Mouse (Mus musculus) embryonic facial prominence, embryonic 14.5 days (tissue): ENCODE results near the gene Rtn4r. TPM values are rescaled to one million over a fixed set of nuclear protein-coding genes. Genes with fewer than 3 reads are reported as not detected.
A peak's percentile ranks its signal among the peaks of the same experiment; 100 is the strongest.

Experiments used
- ATAC-seq: fragments of 200-750 bp; cut with Nextera tagmentation; 2 replicates; pipeline ENCODE4 v1.8.0; 2017; ENCODE audit warnings: low read depth, moderate number of reproducible peaks, moderate TSS enrichment
- DNase-seq: peaks from one replicate; pipeline ENCODE4 v3.0.0-alpha.2; 2015; ENCODE audit warnings: low spot score
- H3K27ac ChIP-seq: fragments of 300-500 bp; sonication (generic); replicated peaks from 2 replicates; pipeline ENCODE4 v1.5.1; 2014; ENCODE audit warnings: low read depth, mild to moderate bottlenecking, low read length, moderate library complexity
- H3K27me3 ChIP-seq: fragments of 300-500 bp; sonication (generic); replicated peaks from 2 replicates; pipeline ENCODE4 v1.6.1; 2014; ENCODE audit warnings: low read length; ENCODE audit not compliant: control insufficient read depth, insufficient read depth
- H3K36me3 ChIP-seq: fragments of 300-500 bp; sonication (generic); 2 replicates; pipeline ENCODE4 v1.6.1; 2014; ENCODE audit warnings: low read length, mixed read lengths; ENCODE audit not compliant: control insufficient read depth, insufficient read depth
- H3K4me1 ChIP-seq: fragments of 300-500 bp; sonication (generic); 2 replicates; pipeline ENCODE4 v1.6.1; 2014; ENCODE audit warnings: antibody characterized with exemption, low read length; ENCODE audit not compliant: control insufficient read depth, insufficient read depth
- H3K4me2 ChIP-seq: fragments of 300-500 bp; sonication (generic); 2 replicates; pipeline ENCODE4 v1.6.1; 2014; ENCODE audit warnings: low read depth, mild to moderate bottlenecking, low read length, moderate library complexity, mixed read lengths
- H3K4me3 ChIP-seq: fragments of 300-500 bp; sonication (generic); 2 replicates; pipeline ENCODE4 v1.5.1; 2014; ENCODE audit warnings: low read depth, mild to moderate bottlenecking, low read length
- H3K9ac ChIP-seq: fragments of 300-500 bp; sonication (generic); 2 replicates; pipeline ENCODE4 v1.6.1; 2014; ENCODE audit warnings: low read depth, mild to moderate bottlenecking, low read length, moderate library complexity, mixed read lengths
- H3K9me3 ChIP-seq: fragments of 300-500 bp; sonication (generic); 2 replicates; pipeline ENCODE4 v1.6.1; 2016; ENCODE audit warnings: low read length; ENCODE audit not compliant: control insufficient read depth
- WGBS: fragments of 180-500 bp; shearing (Covaris S2); extraction: QIAGEN DNeasy Blood & Tissue Kit; methylation state at CpG from one replicate; pipeline ENCODE4 v1.1.7; 2014; 5-methylcytosine and 5-hydroxymethylcytosine counted together
- polyA plus RNA-seq: library from polyadenylated mRNA; unstranded; fragments of >200 nt; fragmentation: Nextera tagmentation; extraction: Ambion mirVana; gene quantifications from 2 replicates; pipeline ENCODE4 v1.2.1, GENCODE M21; 2014

Gene Rtn4r
- polyA plus RNA-seq, 1 experiment from 2014 or later: 4.3 TPM

DNA sequence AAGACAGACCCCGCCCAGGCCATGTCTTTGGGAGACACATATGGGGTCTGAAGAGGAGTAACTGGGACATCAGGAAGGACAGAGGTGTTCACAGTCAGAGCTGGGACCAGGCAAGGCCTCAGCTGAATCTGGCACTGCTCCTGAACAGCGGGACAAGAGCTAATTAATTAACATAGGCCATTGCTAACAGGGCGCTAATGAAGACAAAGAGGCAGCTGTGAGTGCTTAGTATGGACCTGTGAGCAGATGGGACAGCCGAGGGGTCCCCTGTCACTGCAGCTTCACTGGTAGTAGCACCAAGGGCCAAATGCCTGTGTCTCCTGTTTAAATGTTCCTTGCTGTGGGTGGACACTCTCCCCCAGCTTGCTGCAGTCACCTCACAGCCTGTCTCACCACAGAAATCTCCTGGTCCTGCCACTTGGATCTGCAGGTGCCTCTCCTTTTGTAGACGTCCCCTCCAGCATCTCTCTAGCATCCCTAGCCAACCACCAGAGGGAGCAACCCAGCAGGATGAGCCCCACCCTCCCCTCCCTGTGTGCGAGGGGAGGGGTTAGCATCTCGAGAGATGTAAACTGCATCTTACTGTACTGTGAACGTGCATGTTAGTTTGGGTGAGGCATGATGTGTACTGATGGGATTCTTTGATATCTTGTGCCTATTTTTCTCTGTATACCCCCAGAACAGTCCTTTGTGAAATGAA lies 8.3 kb upstream of the Rtn4r start:
- Histone ChIP-seq H3K4me1 (no peaks in the 10 kb centered on the region), H3K27me3 (no peaks in the 10 kb centered on the region), H3K4me2 (no peak overlapping the region), H3K4me3 (no peak overlapping the region), H3K9me3 (no peaks in the 10 kb centered on the region), H3K27ac (no peak overlapping the region), H3K36me3 (no peaks in the 10 kb centered on the region), H3K9ac (no peak overlapping the region)
- ATAC-seq: peak; percentile 82; the same call in 1 of the 2 replicates
- WGBS: 21% methylated on average over 8 of the region's 8 CpGs
- peak; percentile 69 for DNase-seq

DNA sequence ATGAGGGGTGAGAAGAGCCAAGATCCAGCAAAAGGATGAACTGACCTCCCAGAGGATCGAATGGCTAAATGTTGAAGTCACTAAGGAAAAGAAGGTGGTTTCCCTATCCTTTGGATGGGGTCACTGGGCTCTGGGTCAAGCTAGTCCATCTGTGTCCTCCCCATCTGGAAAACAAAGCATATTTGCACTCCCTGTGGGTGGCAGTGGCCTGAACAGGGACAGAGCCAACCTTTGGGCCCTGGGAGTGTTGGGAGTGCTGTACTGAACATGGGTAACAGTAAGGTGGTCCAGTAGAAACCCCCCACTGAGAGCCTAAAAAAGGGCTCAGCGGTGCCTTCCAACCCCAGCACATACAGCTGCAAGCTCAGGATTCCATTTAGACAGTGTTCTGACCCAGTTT lies 4.7 kb upstream of the Rtn4r start:
- no peak overlapping the region for H3K4me2 ChIP-seq
- no peaks in the 10 kb centered on the region for H3K9me3 ChIP-seq
- H3K9ac ChIP-seq: no peak overlapping the region
- no peaks in the 10 kb centered on the region for H3K4me1 ChIP-seq
- no peak overlapping the region for H3K4me3 ChIP-seq
- WGBS: 81% methylated on average over 2 of the region's 2 CpGs
- ATAC-seq (no peak), DNase-seq (no peak)
- H3K27ac ChIP-seq: no peak overlapping the region
- peaks cover 14% of the 10 kb centered on the region for H3K27me3 ChIP-seq
- no peaks in the 10 kb centered on the region for H3K36me3 ChIP-seq

DNA sequence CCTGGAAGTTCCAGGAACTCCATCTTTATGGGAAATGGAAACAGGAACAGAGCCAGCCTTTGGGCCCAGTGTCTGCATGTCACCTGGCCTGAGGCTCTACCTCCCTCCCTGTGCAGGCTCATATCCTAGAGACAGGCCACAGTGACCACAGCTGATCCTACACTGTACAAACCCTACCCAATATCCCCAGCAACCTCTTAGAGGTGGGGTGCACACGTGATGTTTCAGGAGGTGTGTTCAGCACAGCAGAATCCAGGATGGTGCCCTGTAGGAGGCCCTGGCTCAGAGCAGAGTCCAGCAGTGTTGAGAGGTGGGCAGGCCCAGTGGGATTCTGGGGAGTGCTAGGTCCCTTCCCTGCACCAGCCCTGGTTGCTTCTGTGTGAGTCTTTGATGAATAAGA lies 4.0 kb upstream of the Rtn4r start:
- peaks cover 21% of the 10 kb centered on the region for H3K27me3 ChIP-seq
- no peak overlapping the region for H3K4me3 ChIP-seq
- H3K4me2 ChIP-seq: no peak overlapping the region
- 43% methylated on average over 1 of the region's 1 CpGs for WGBS
- ATAC-seq: no peak
- no peaks in the 10 kb centered on the region; the same call in 1 of the 2 replicates for H3K4me1 ChIP-seq
- no peak overlapping the region for H3K9ac ChIP-seq
- H3K27ac ChIP-seq: no peak overlapping the region
- no peak for DNase-seq
- H3K9me3 ChIP-seq: no peaks in the 10 kb centered on the region
- no peaks in the 10 kb centered on the region for H3K36me3 ChIP-seq

DNA sequence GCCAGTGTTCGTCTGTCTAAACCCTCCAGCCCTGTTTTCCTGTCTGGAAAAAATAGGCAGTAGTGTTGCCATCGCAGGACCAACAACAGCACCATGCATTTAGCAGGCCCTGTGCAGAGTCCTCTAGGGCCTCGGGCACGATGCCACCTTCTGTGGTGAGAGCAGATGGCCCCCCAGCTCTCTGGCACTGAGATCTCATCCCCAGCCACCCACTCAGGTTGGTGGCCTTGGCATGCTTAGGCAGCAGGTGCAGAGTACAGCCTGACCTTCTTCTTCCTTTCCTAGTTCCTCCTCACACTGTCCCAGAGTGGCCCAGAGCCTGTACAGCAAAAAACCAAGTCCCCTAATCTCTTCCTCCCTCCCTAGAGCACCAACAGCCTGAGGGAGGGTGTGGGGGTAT lies 3.4 kb upstream of the Rtn4r start:
- no peak for DNase-seq
- no peak overlapping the region for H3K27ac ChIP-seq
- peaks cover 27% of the 10 kb centered on the region for H3K27me3 ChIP-seq
- no peaks in the 10 kb centered on the region for H3K9me3 ChIP-seq
- ATAC-seq: no peak
- H3K36me3 ChIP-seq: no peaks in the 10 kb centered on the region
- no peaks in the 10 kb centered on the region; the same call in 1 of the 2 replicates for H3K4me1 ChIP-seq
- H3K9ac ChIP-seq: no peak overlapping the region
- no peak overlapping the region for H3K4me3 ChIP-seq
- H3K4me2 ChIP-seq: no peak overlapping the region
- 84% methylated on average over 4 of the region's 4 CpGs for WGBS

DNA sequence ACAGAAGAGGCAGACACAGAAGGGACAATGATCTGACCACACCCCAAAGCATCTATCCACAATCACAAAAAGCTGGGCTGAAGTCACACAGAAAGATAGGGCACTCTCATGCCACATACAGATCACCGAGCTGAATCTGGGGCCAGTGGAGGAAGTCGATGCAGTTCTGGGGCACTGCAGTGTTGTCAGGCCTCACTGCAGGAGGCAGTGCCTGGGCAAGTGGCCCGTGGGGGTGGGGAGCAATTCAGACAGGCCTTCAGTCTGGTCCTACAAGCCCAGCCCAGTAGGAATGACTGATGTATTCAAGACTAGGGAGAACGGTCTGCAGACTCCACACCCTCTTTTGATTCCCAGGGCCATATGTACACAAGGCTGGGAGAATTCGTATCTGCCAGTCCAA lies 2.8 kb upstream of the Rtn4r start:
- H3K27me3 ChIP-seq: peaks cover 32% of the 10 kb centered on the region
- H3K4me3 ChIP-seq: no peak overlapping the region
- H3K36me3 ChIP-seq: no peaks in the 10 kb centered on the region
- peaks cover 4% of the 10 kb centered on the region for H3K4me1 ChIP-seq
- no peak for ATAC-seq
- H3K9me3 ChIP-seq: no peaks in the 10 kb centered on the region
- H3K27ac ChIP-seq: no peak overlapping the region
- H3K9ac ChIP-seq: no peak overlapping the region
- no peak for DNase-seq
- no peak overlapping the region for H3K4me2 ChIP-seq
- 34% methylated on average over 5 of the region's 5 CpGs for WGBS

GRCm38 (mm10) chr16:18125131-18125530 lies 2.3 kb upstream of the Rtn4r start:
- ATAC-seq: no peak
- no peak overlapping the region for H3K4me3 ChIP-seq
- 87% methylated on average over 2 of the region's 2 CpGs for WGBS
- no peak overlapping the region for H3K27ac ChIP-seq
- no peaks in the 10 kb centered on the region for H3K9me3 ChIP-seq
- no peak overlapping the region for H3K4me2 ChIP-seq
- no peak for DNase-seq
- H3K4me1 ChIP-seq: peaks cover 7% of the 10 kb centered on the region
- H3K36me3 ChIP-seq: no peaks in the 10 kb centered on the region
- H3K9ac ChIP-seq: no peak overlapping the region
- H3K27me3 ChIP-seq: peaks cover 32% of the 10 kb centered on the region

GRCm38 (mm10) chr16:18126211-18126610 lies 1.2 kb upstream of the Rtn4r start:
- 67% methylated on average over 3 of the region's 3 CpGs for WGBS
- peaks cover 32% of the 10 kb centered on the region for H3K27me3 ChIP-seq
- H3K4me3 ChIP-seq: no peak overlapping the region

GRCm38 (mm10) chr16:18127871-18128563 lies 575 bp downstream of the Rtn4r start:
- Histone ChIP-seq H3K4me1 (peaks cover 14% of the 10 kb centered on the region), H3K9ac (peak overlapping the region; percentile 76), H3K4me2 (peak overlapping the region; percentile 98), H3K27ac (no peak overlapping the region), H3K36me3 (no peaks in the 10 kb centered on the region), H3K4me3 (peak overlapping the region; percentile 74), H3K27me3 (peaks cover 32% of the 10 kb centered on the region), H3K9me3 (no peaks in the 10 kb centered on the region)
- ATAC-seq: peak; percentile 23
- no peak for DNase-seq
- 3% methylated on average over 39 of the region's 52 CpGs for WGBS

More at GRCm38 (mm10) chr16:18126211-18126610, 1.2 kb upstream of the Rtn4r start:
- peaks cover 14% of the 10 kb centered on the region for H3K4me1 ChIP-seq
- ATAC-seq (no peak), DNase-seq (no peak)
- no peak overlapping the region for H3K9ac ChIP-seq
- H3K27ac ChIP-seq: no peak overlapping the region
- no peaks in the 10 kb centered on the region for H3K36me3 ChIP-seq
- H3K4me2 ChIP-seq: no peak overlapping the region
- no peaks in the 10 kb centered on the region for H3K9me3 ChIP-seq
